Mouse (Mus musculus): ENCODE measurements around the gene Ramp2. TPM values are rescaled to one million over a fixed set of nuclear protein-coding genes. Genes with fewer than 3 reads are reported as not detected.

The Ramp2 gene
- polyA plus RNA-seq, 2 experiments from 2014 or later: not detected

Other genes with a start within 250 kb of the Ramp2 start
- 1 to 10 TPM; 4.3 to 4.7 TPM for gene Atp6v0a1, start 236.6 kb upstream of the Ramp2 start, polyA plus RNA-seq (2017; shearing (Covaris generic))
- 1 to 10 TPM; 6.8 to 9.0 TPM for gene Naglu, start 176.0 kb upstream of the Ramp2 start, polyA plus RNA-seq (2017; shearing (Covaris generic))
- not detected for gene Hsd17b1, start 167.6 kb upstream of the Ramp2 start, polyA plus RNA-seq (2017; shearing (Covaris generic))
- gene Coasy, start 163.5 kb upstream of the Ramp2 start, polyA plus RNA-seq (2017; shearing (Covaris generic)): 10 to 100 TPM; 17.9 to 22.1 TPM
- gene Mlx, start 158.8 kb upstream of the Ramp2 start, polyA plus RNA-seq (2017; shearing (Covaris generic)): 10 to 100 TPM; 51.8 to 71.5 TPM
- 10 to 100 TPM; 12.3 to 13.4 TPM for gene Psmc3ip, start 150.6 kb upstream of the Ramp2 start, polyA plus RNA-seq (2017; shearing (Covaris generic))
- gene Retreg3, start 126.1 kb upstream of the Ramp2 start, polyA plus RNA-seq (2017; shearing (Covaris generic)): 10 to 100 TPM; 14.4 to 24.7 TPM
- gene Tubg1, start 126.1 kb upstream of the Ramp2 start, polyA plus RNA-seq (2017; shearing (Covaris generic)): 10 to 100 TPM; 17.7 to 26.8 TPM
- gene Tubg2, start 90.1 kb upstream of the Ramp2 start, polyA plus RNA-seq (2017; shearing (Covaris generic)): under 1 TPM; 0.68 to 0.94 TPM
- under 1 TPM; 0.29 to 0.33 TPM for gene Cntnap1, start 75.5 kb upstream of the Ramp2 start, polyA plus RNA-seq (2017; shearing (Covaris generic))
- not detected for gene Plekhh3, start 74.7 kb upstream of the Ramp2 start, polyA plus RNA-seq (2017; shearing (Covaris generic))
- gene Ccr10, start 70.6 kb upstream of the Ramp2 start, polyA plus RNA-seq (2017; shearing (Covaris generic)): 1 to 10 TPM; 1.5 to 1.6 TPM
- 10 to 100 TPM; 48.1 to 52.2 TPM for gene Ezh1, start 19.6 kb upstream of the Ramp2 start, polyA plus RNA-seq (2017; shearing (Covaris generic))
- gene Vps25, start 7.7 kb downstream of the Ramp2 start, polyA plus RNA-seq (2017; shearing (Covaris generic)): 100 to 1,000 TPM; 122 to 153 TPM
- 1 to 10 TPM in 1 of 2 experiments, under 1 TPM in 1; 0.58 to 1.0 TPM for gene Wnk4, start 14.5 kb downstream of the Ramp2 start, polyA plus RNA-seq (2017; shearing (Covaris generic))
- 1 to 10 TPM in 1 of 2 experiments, not detected in 1; 1.0 TPM for gene Cntd1, start 33.0 kb downstream of the Ramp2 start, polyA plus RNA-seq (2017; shearing (Covaris generic))
- gene Coa3, start 33.1 kb downstream of the Ramp2 start, polyA plus RNA-seq (2017; shearing (Covaris generic)): 100 to 1,000 TPM; 109 to 144 TPM
- 10 to 100 TPM; 79.0 to 81.0 TPM for gene Becn1, start 56.3 kb downstream of the Ramp2 start, polyA plus RNA-seq (2017; shearing (Covaris generic))
- 10 to 100 TPM; 37.1 to 53.3 TPM for gene Psme3, start 70.2 kb downstream of the Ramp2 start, polyA plus RNA-seq (2017; shearing (Covaris generic))
- gene Aoc2, start 79.0 kb downstream of the Ramp2 start, polyA plus RNA-seq (2017; shearing (Covaris generic)): 1 to 10 TPM; 2.1 to 2.5 TPM
- gene Aoc3, start 84.6 kb downstream of the Ramp2 start, polyA plus RNA-seq (2017; shearing (Covaris generic)): not detected
- not detected for gene G6pc, start 121.5 kb downstream of the Ramp2 start, polyA plus RNA-seq (2017; shearing (Covaris generic))
- gene Aarsd1, start 171.6 kb downstream of the Ramp2 start, polyA plus RNA-seq (2017; shearing (Covaris generic)): 10 to 100 TPM; 33.5 to 42.6 TPM
- gene Gm27029, start 178.8 kb downstream of the Ramp2 start, polyA plus RNA-seq (2017; shearing (Covaris generic)): 1 to 10 TPM in 1 of 2 experiments, not detected in 1; 1.5 TPM
- 1 to 10 TPM; 5.4 to 8.0 TPM for gene Rundc1, start 179.1 kb downstream of the Ramp2 start, polyA plus RNA-seq (2017; shearing (Covaris generic))
- gene Ptges3l, start 179.3 kb downstream of the Ramp2 start, polyA plus RNA-seq (2017; shearing (Covaris generic)): 1 to 10 TPM; 1.1 to 4.2 TPM
- gene Rpl27, start 196.3 kb downstream of the Ramp2 start, polyA plus RNA-seq (2017; shearing (Covaris generic)): 100 to 1,000 TPM; 581 to 812 TPM
- 100 to 1,000 TPM; 148 to 179 TPM for gene Ifi35, start 202.4 kb downstream of the Ramp2 start, polyA plus RNA-seq (2017; shearing (Covaris generic))
- gene Rnd2, start 219.0 kb downstream of the Ramp2 start, polyA plus RNA-seq (2017; shearing (Covaris generic)): under 1 TPM; 0.24 to 0.36 TPM
- gene Vat1, start 220.2 kb downstream of the Ramp2 start, polyA plus RNA-seq (2017; shearing (Covaris generic)): 1 to 10 TPM in 1 of 2 experiments, under 1 TPM in 1; 0.60 to 1.5 TPM